Mouse (Mus musculus): ENCODE measurements around the gene Nbeal1. TPM values are rescaled to one million over a fixed set of nuclear protein-coding genes. Genes with fewer than 3 reads are reported as not detected.

The Nbeal1 gene
- total RNA-seq (2012; rRNA removed): 14.9 and 21.0 TPM in 2 replicates

DNA sequence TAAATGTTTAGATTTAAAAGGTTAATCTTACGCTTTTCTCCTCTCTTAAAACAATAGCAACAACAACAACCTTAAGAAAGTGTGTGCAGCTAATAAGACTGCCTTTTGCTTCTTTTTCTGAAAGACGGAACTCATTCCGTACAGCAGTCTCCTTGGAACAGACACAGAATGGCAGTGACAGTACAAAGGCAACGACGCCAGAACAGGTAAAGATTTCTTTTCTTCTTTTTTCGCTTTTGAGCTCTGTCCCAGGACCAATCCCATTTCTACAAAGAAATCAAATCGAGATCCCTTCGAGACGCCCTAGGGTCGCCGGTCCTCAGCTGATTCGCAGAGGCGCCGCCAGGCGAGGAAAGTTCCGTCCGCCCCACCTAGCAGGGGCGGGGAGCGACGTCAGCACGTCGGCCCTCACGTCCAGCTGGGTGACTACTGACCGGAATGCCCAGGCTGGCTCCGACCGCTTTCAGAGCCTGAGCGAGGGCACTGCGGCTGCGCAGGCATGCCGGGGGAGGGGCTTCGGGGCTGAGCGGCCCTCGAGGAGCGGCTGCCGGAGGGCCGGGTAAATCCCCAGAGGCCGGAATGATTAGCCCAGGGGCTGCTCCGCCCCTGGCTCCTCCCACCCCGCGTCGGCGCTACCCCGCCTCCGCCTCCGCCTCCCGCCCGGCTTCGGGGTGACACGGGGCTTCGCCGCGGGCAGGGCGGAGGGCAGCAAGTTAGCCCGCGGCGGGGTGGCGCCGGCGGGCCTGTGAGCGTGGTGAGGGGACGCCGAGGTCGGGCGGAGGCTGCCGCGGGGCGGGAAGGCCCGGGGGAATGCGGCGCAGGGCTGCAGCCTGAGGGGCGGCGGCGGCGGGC, at the start of gene Nbeal1:
Gene Nbeal1, plus strand, starts transcription at position 668 of the 852 bp plus-strand sequence.
- in situ Hi-C loops (cut with MboI; ENCODE audit: low sequenced_read_pairs in 2 of 2, unreplicated experiment in 2 of 2): no loop called here
- H3K36me3 ChIP-seq (ENCODE audit: control insufficient read depth, insufficient read depth, low read length, poor library complexity, severe bottlenecking): no peaks in the 10 kb centered on the region
- H3K9ac ChIP-seq (ENCODE audit: insufficient read depth, low read depth, low read length, poor library complexity, severe bottlenecking): peak within 1 kb of the TSS; percentile 91
- no peaks in the 10 kb centered on the region for H3K9me3 ChIP-seq (ENCODE audit: control insufficient read depth, insufficient read depth, low read depth, low read length)
- DNase-seq (ENCODE audit: low read depth, low spot score): peak; percentile 90
- no peaks in the 10 kb centered on the region for H3K4me1 ChIP-seq (ENCODE audit: control insufficient read depth in 2 of 2, insufficient read depth in 2 of 2, low read length in 2 of 2, poor library complexity in 1 of 2)
- peak within 1 kb of the TSS; percentile 89 for H3K4me3 ChIP-seq (ENCODE audit: insufficient read depth in 1 of 2, low read depth in 1 of 2, low read length in 2 of 2, poor library complexity in 1 of 2, severe bottlenecking in 1 of 2)
- no peak for TF ChIP-seq HCFC1 (IDR thresholded peaks at IDR 0.05; ENCODE audit: borderline replicate concordance, insufficient read depth, low read length)
- TF ChIP-seq ZC3H11A (IDR thresholded peaks at IDR 0.05; ENCODE audit: borderline replicate concordance, low read depth, low read length): no peak
- TF ChIP-seq ZNF384 (IDR thresholded peaks at IDR 0.05; ENCODE audit: low read depth, low read length): no peak
- TF ChIP-seq MAFK (IDR thresholded peaks at IDR 0.05; ENCODE audit: insufficient read depth, low read depth, low read length): peak; percentile 38; the same call in 1 of the 2 replicates
- TF ChIP-seq CHD2 (IDR thresholded peaks at IDR 0.05; ENCODE audit: low read depth, low read length): no peak
- H3K27ac ChIP-seq (ENCODE audit: insufficient read depth, low read depth, low read length, poor library complexity, severe bottlenecking): peak within 1 kb of the TSS; percentile 78

DNA sequence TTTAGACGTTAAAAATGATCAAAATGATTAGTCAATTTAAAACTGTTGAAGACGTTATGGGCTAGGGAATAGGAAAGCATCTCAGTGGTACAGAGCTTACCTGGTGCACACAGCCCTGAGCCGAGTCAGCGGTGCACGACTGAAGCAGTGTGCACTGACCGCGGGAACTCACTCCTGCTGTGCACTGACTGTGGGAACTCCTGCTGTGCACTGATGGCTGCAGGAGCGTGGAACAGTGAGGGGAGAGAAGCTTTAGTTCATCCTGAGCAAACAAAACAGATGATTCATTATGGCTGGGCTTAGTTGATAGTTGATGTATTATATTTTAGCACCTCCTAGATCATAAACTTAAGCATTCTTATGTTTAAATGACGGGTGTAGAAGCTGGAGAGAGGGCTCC, 43.1 kb upstream of the Nbeal1 start:
- H3K27ac ChIP-seq (ENCODE audit: insufficient read depth, low read depth, low read length, poor library complexity, severe bottlenecking): no peak overlapping the region
- in situ Hi-C loops (cut with MboI; ENCODE audit: low sequenced_read_pairs in 2 of 2, unreplicated experiment in 2 of 2): no loop called here
- no peaks in the 10 kb centered on the region for H3K4me1 ChIP-seq (ENCODE audit: control insufficient read depth in 2 of 2, insufficient read depth in 2 of 2, low read length in 2 of 2, poor library complexity in 1 of 2)
- no peak overlapping the region for H3K4me3 ChIP-seq (ENCODE audit: insufficient read depth in 1 of 2, low read depth in 1 of 2, low read length in 2 of 2, poor library complexity in 1 of 2, severe bottlenecking in 1 of 2)
- H3K9me3 ChIP-seq (ENCODE audit: control insufficient read depth, insufficient read depth, low read depth, low read length): no peaks in the 10 kb centered on the region
- H3K36me3 ChIP-seq (ENCODE audit: control insufficient read depth, insufficient read depth, low read length, poor library complexity, severe bottlenecking): no peaks in the 10 kb centered on the region
- TF ChIP-seq CHD2 (IDR thresholded peaks at IDR 0.05; ENCODE audit: low read depth, low read length): no peak
- no peak for TF ChIP-seq ZNF384 (IDR thresholded peaks at IDR 0.05; ENCODE audit: low read depth, low read length)
- no peak overlapping the region for H3K9ac ChIP-seq (ENCODE audit: insufficient read depth, low read depth, low read length, poor library complexity, severe bottlenecking)
- peak; percentile 15 for DNase-seq (ENCODE audit: low read depth, low spot score)

DNA sequence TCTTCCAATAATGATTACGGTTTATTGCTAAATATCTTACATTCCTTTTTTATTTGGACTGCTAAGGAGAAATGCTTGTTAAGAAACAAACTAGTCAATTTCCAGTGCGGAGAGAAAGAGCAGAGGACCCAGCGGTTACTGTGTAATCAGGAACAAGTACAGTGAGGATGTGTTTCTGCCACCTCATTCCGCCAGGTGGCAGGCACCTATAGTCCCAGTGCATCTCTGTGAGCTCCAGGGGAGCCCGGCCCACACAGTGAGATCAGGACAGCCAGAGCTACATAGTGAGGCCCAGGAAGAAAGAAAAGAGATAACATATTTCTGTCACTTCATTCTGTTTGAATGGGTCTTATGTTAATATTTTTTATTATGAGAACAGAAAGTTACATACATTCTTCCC, 27.7 kb upstream of the Nbeal1 start:
- Histone ChIP-seq H3K4me1 (ENCODE audit: control insufficient read depth in 2 of 2, insufficient read depth in 2 of 2, low read length in 2 of 2, poor library complexity in 1 of 2) (no peaks in the 10 kb centered on the region), H3K9me3 (ENCODE audit: control insufficient read depth, insufficient read depth, low read depth, low read length) (no peaks in the 10 kb centered on the region), H3K9ac (ENCODE audit: insufficient read depth, low read depth, low read length, poor library complexity, severe bottlenecking) (no peak overlapping the region), H3K36me3 (ENCODE audit: control insufficient read depth, insufficient read depth, low read length, poor library complexity, severe bottlenecking) (no peaks in the 10 kb centered on the region), H3K27ac (ENCODE audit: insufficient read depth, low read depth, low read length, poor library complexity, severe bottlenecking) (no peak overlapping the region), H3K4me3 (ENCODE audit: insufficient read depth in 1 of 2, low read depth in 1 of 2, low read length in 2 of 2, poor library complexity in 1 of 2, severe bottlenecking in 1 of 2) (no peak overlapping the region)
- in situ Hi-C loops (cut with MboI; ENCODE audit: low sequenced_read_pairs in 2 of 2, unreplicated experiment in 2 of 2): no loop called here
- no peak for TF ChIP-seq ZC3H11A (IDR thresholded peaks at IDR 0.05; ENCODE audit: borderline replicate concordance, low read depth, low read length)
- no peak for TF ChIP-seq ZNF384 (IDR thresholded peaks at IDR 0.05; ENCODE audit: low read depth, low read length)
- no peak for TF ChIP-seq HCFC1 (IDR thresholded peaks at IDR 0.05; ENCODE audit: borderline replicate concordance, insufficient read depth, low read length)
- no peak for TF ChIP-seq MAFK (IDR thresholded peaks at IDR 0.05; ENCODE audit: insufficient read depth, low read depth, low read length)
- no peak for TF ChIP-seq CHD2 (IDR thresholded peaks at IDR 0.05; ENCODE audit: low read depth, low read length)
- DNase-seq (ENCODE audit: low read depth, low spot score): peak; percentile 21

DNA sequence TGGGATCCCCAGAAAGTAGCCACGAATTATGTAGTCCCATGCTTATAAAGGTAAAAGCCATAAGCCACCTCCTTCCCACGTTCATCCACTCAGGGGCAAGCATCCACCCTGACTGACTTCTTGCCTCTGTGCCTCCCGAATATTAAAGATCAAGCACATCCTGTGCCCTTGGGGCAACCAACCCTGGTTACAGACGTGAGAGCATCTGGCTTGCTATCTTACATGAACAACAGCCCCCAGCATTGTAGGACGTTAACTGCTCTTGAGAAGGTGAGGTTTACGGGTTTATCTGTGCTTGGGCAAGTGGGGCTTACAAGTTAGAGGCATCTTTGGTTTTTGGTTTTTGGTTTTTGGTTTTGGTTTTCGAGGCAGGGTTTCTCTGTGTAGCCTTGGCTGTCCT, 23.7 kb upstream of the Nbeal1 start:
- Histone ChIP-seq H3K36me3 (ENCODE audit: control insufficient read depth, insufficient read depth, low read length, poor library complexity, severe bottlenecking) (no peaks in the 10 kb centered on the region), H3K9ac (ENCODE audit: insufficient read depth, low read depth, low read length, poor library complexity, severe bottlenecking) (no peak overlapping the region), H3K9me3 (ENCODE audit: control insufficient read depth, insufficient read depth, low read depth, low read length) (no peaks in the 10 kb centered on the region), H3K4me3 (ENCODE audit: insufficient read depth in 1 of 2, low read depth in 1 of 2, low read length in 2 of 2, poor library complexity in 1 of 2, severe bottlenecking in 1 of 2) (no peak overlapping the region), H3K27ac (ENCODE audit: insufficient read depth, low read depth, low read length, poor library complexity, severe bottlenecking) (no peak overlapping the region), H3K4me1 (ENCODE audit: control insufficient read depth in 2 of 2, insufficient read depth in 2 of 2, low read length in 2 of 2, poor library complexity in 1 of 2) (no peaks in the 10 kb centered on the region)
- TF ChIP-seq HCFC1 (IDR thresholded peaks at IDR 0.05; ENCODE audit: borderline replicate concordance, insufficient read depth, low read length) (no peak), ZNF384 (IDR thresholded peaks at IDR 0.05; ENCODE audit: low read depth, low read length) (no peak), ZC3H11A (IDR thresholded peaks at IDR 0.05; ENCODE audit: borderline replicate concordance, low read depth, low read length) (no peak), MAFK (IDR thresholded peaks at IDR 0.05; ENCODE audit: insufficient read depth, low read depth, low read length) (no peak), CHD2 (IDR thresholded peaks at IDR 0.05; ENCODE audit: low read depth, low read length) (no peak)
- in situ Hi-C loops (cut with MboI; ENCODE audit: low sequenced_read_pairs in 2 of 2, unreplicated experiment in 2 of 2): no loop called here
- DNase-seq (ENCODE audit: low read depth, low spot score): no peak
